Mouse (Mus musculus) stomach, embryonic 14.5 days (tissue): ENCODE data around the gene Mical1. TPM values are rescaled to one million over a fixed set of nuclear protein-coding genes. Genes with fewer than 3 reads are reported as not detected.
A peak's percentile ranks its signal among the peaks of the same experiment; 100 is the strongest.

Experiments
- ATAC-seq: fragments of 200-750 bp; cut with Nextera tagmentation; 2 replicates; pipeline ENCODE4 v1.8.0; 2017; ENCODE audit warnings: low read depth, moderate TSS enrichment; ENCODE audit not compliant: insufficient number of reproducible peaks, insufficient read depth, low FRiP score
- H3K27ac ChIP-seq: fragments of 300-500 bp; sonication (generic); 2 replicates; pipeline ENCODE4 v1.5.1; 2014; ENCODE audit warnings: mild to moderate bottlenecking, low read length, moderate library complexity, mixed read lengths
- H3K27me3 ChIP-seq: fragments of 300-500 bp; sonication (generic); 2 replicates; pipeline ENCODE4 v1.6.1; 2014; ENCODE audit warnings: low read length, control low read depth, mixed read lengths; ENCODE audit not compliant: control insufficient read depth, insufficient read depth
- H3K36me3 ChIP-seq: fragments of 300-500 bp; sonication (generic); 2 replicates; pipeline ENCODE4 v1.6.1; 2014; ENCODE audit warnings: mild to moderate bottlenecking, control low read depth, low read length, moderate library complexity, mixed read lengths; ENCODE audit not compliant: control insufficient read depth, insufficient read depth
- H3K4me1 ChIP-seq: fragments of 300-500 bp; sonication (generic); 2 replicates; pipeline ENCODE4 v1.6.1; 2014; ENCODE audit warnings: low read length, control low read depth, mixed read lengths; ENCODE audit not compliant: control insufficient read depth, insufficient read depth
- H3K4me2 ChIP-seq: fragments of 300-500 bp; sonication (generic); replicated peaks from 2 replicates; pipeline ENCODE4 v1.6.1; 2014; ENCODE audit warnings: low read depth, low read length, control low read depth
- H3K4me3 ChIP-seq: fragments of 300-500 bp; sonication (generic); 2 replicates; pipeline ENCODE4 v1.5.1; 2014; ENCODE audit warnings: low read depth, low read length, control low read depth
- H3K9ac ChIP-seq: fragments of 300-500 bp; sonication (generic); replicated peaks from 2 replicates; pipeline ENCODE4 v1.6.1; 2014; ENCODE audit warnings: low read depth, mild to moderate bottlenecking, control low read depth, low read length, moderate library complexity, mixed read lengths
- H3K9me3 ChIP-seq: fragments of 300-500 bp; sonication (generic); 2 replicates; pipeline ENCODE4 v1.6.1; 2016; ENCODE audit warnings: low read depth, low read length, control low read depth; ENCODE audit not compliant: control insufficient read depth
- WGBS: fragments of 180-500 bp; shearing (Covaris S2); extraction: QIAGEN DNeasy Blood & Tissue Kit; methylation state at CpG from one replicate; pipeline ENCODE4 v1.1.7; 2014; 5-methylcytosine and 5-hydroxymethylcytosine counted together
- polyA plus RNA-seq: library from polyadenylated mRNA; unstranded; fragments of >200 nt; fragmentation: Nextera tagmentation; extraction: Ambion mirVana; gene quantifications from 2 replicates; pipeline ENCODE4 v1.2.1, GENCODE M21; 2014

The Mical1 gene
- polyA plus RNA-seq, 1 experiment from 2014 or later, result 42.8 TPM

DNA sequence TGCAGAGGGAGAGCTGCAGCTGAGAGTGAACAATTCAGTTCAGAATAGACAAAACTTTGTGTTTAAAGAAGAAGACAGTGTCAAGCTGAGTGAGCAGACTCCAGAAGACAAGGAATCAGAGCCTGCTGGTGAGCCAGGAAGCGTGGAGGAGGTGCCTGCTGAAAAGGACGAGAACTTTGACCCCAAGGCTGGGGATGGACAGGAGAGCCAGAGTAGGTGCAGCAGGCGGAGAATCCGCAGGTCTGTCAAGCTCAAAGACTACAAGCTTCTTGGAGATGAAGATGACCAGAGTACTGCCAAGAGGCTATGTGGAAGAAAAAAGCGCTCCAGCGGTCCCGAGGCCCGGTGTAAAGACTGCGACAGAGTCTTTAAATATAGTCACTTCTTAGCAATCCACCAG lies 24.5 kb upstream of the Mical1 start:
- ATAC-seq, result no peak
- Histone ChIP-seq H3K4me2 (no peak overlapping the region), H3K9ac (no peak overlapping the region), H3K4me1 (peaks cover 15% of the 10 kb centered on the region; the same call in 1 of the 2 replicates), H3K9me3 (no peaks in the 10 kb centered on the region), H3K4me3 (no peak overlapping the region), H3K27me3 (no peaks in the 10 kb centered on the region), H3K36me3 (peaks cover 15% of the 10 kb centered on the region), H3K27ac (no peak overlapping the region)
- WGBS, result 90% methylated on average over 9 of the region's 9 CpGs

DNA sequence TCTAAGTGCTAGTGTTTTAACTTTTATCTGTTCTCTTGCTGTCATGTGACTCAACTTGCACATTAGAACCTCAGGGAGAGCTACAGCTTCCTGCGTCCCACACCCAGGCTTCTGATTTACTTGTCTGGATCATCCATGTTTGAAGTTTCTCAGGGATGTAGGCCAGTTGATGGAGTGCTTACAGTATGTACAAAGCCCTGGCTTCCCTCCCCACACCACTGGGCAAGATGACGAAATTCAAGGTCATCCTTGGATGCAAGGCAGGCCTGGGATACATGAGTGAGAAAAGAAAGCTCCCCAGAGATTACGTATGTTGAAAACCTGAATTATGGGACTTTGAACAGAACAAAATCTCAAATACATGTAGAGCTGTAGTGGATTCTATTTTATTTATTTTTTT lies 23.3 kb upstream of the Mical1 start:
- H3K4me2 ChIP-seq, result no peak overlapping the region
- ATAC-seq, result no peak
- H3K9ac ChIP-seq, result no peak overlapping the region
- no peak overlapping the region for H3K4me3 ChIP-seq
- 95% methylated on average over 3 of the region's 3 CpGs for WGBS
- H3K9me3 ChIP-seq, result no peaks in the 10 kb centered on the region
- H3K27me3 ChIP-seq, result no peaks in the 10 kb centered on the region
- H3K4me1 ChIP-seq, result peaks cover 15% of the 10 kb centered on the region; the same call in 1 of the 2 replicates
- peaks cover 18% of the 10 kb centered on the region for H3K36me3 ChIP-seq
- H3K27ac ChIP-seq, result no peak overlapping the region

- Histone ChIP-seq H3K27me3 (no peaks in the 10 kb centered on the region), H3K9me3 (no peaks in the 10 kb centered on the region), H3K4me3 (no peak overlapping the region), H3K9ac (no peak overlapping the region), H3K4me2 (no peak overlapping the region), H3K27ac (no peak overlapping the region), H3K4me1 (no peaks in the 10 kb centered on the region), H3K36me3 (peaks cover 42% of the 10 kb centered on the region)
- 82% methylated on average over 4 of the region's 4 CpGs for WGBS
- no peak for ATAC-seq
Measured at GRCm38 (mm10) chr10:41459990-41460389, 16.1 kb upstream of the Mical1 start.

DNA sequence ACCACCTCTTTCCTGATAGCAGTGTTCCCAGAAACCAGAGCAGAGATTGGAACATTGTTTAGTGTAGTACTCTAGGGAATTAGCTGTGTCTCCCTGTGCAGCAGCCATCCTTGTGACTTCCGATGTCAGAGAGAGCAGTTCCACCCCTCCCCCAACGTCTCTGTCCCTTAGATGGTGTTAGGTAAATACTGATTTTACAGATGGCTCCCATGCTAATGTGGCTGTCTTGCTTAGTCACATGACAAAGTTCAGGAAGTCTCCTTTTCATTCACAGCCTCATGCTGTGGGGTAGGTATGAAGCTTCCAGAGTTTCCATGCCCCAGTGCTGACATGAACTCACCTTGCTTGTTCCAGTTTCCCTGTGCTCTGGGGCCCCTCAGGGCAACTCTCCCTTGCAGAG lies 15.6 kb upstream of the Mical1 start:
- H3K27me3 ChIP-seq, result no peaks in the 10 kb centered on the region
- ATAC-seq, result 0 out of 2 replicates have a peak, but pooled peaks have one; percentile 33
- H3K4me2 ChIP-seq, result no peak overlapping the region
- no peak overlapping the region for H3K9ac ChIP-seq
- peaks cover 42% of the 10 kb centered on the region for H3K36me3 ChIP-seq
- H3K9me3 ChIP-seq, result no peaks in the 10 kb centered on the region
- 26% methylated on average over 2 of the region's 2 CpGs for WGBS
- no peak overlapping the region for H3K27ac ChIP-seq
- no peaks in the 10 kb centered on the region for H3K4me1 ChIP-seq
- no peak overlapping the region for H3K4me3 ChIP-seq

DNA sequence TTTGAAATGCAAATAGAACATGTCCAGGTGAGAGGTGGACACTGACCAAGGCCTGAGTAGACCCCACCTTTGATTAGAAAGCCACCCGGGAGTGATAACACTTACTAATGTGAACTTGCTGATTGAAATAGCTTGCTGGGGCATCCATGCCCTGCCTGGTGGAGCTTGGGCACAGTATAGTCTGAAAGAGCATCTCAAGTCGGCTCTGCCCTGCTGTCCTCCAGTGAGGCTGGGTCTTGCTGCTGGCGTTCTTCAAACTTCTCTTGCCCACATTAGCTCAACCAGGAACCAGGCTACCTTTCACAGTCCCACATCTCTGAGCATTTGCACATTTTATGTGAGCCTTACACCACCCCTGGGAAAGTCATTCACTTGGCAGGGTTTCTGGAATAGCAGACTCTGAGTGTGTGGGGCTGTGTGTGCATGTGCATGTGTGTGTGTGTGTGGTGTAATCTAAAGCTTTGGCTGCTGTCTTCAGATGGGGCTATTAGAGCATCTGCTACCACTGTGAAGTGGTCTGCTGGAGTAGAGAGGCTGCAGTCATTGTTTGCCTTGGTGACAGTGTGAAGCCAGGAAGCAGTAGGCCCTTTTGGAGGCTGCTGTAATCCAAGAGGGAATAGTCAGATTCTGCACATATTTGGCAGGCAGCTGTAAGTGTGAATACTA lies 14.9 kb upstream of the Mical1 start:
- Histone ChIP-seq H3K36me3 (peaks cover 35% of the 10 kb centered on the region), H3K4me1 (no peaks in the 10 kb centered on the region), H3K9ac (no peak overlapping the region), H3K9me3 (no peaks in the 10 kb centered on the region), H3K27me3 (no peaks in the 10 kb centered on the region), H3K4me3 (no peak overlapping the region), H3K27ac (no peak overlapping the region), H3K4me2 (no peak overlapping the region)
- ATAC-seq, result no peak
- WGBS, result 88% methylated on average over 3 of the region's 3 CpGs

DNA sequence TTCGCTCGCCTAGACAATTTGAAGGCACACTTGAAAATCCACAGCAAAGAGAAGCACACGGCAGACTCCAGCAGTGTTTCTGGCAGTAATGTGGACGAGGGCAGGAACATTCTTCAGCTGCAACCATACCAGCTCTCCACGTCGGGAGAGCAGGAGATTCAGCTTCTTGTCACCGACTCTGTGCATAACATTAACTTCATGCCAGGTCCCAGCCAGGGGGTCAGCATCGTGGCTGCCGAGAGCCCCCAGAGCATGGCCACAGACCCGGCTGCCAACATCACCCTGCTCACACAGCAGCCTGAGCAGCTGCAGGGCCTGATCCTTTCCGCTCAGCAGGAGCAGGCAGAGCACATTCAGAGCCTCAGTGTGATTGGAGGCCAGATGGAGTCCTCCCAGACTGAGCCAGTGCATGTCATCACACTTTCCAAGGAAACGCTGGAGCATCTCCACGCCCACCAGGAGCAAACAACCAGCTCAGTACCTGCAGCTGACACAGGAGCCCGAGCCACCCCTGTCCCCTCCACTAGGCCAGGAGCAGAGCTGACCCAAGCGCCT lies 11.6 kb upstream of the Mical1 start:
- Histone ChIP-seq H3K36me3 (peaks cover 20% of the 10 kb centered on the region), H3K4me2 (no peak overlapping the region), H3K4me1 (no peaks in the 10 kb centered on the region), H3K9me3 (no peaks in the 10 kb centered on the region), H3K27ac (no peak overlapping the region), H3K27me3 (no peaks in the 10 kb centered on the region), H3K9ac (no peak overlapping the region), H3K4me3 (no peak overlapping the region)
- 58% methylated on average over 15 of the region's 15 CpGs for WGBS
- no peak for ATAC-seq

- Histone ChIP-seq H3K36me3 (peaks cover 17% of the 10 kb centered on the region), H3K9ac (no peak overlapping the region), H3K27me3 (no peaks in the 10 kb centered on the region), H3K4me1 (no peaks in the 10 kb centered on the region), H3K9me3 (no peaks in the 10 kb centered on the region), H3K27ac (no peak overlapping the region), H3K4me3 (no peak overlapping the region), H3K4me2 (no peak overlapping the region)
- WGBS, result 45% methylated on average over 6 of the region's 6 CpGs
- no peak for ATAC-seq
Measured at GRCm38 (mm10) chr10:41467325-41467724, 8.8 kb upstream of the Mical1 start.

DNA sequence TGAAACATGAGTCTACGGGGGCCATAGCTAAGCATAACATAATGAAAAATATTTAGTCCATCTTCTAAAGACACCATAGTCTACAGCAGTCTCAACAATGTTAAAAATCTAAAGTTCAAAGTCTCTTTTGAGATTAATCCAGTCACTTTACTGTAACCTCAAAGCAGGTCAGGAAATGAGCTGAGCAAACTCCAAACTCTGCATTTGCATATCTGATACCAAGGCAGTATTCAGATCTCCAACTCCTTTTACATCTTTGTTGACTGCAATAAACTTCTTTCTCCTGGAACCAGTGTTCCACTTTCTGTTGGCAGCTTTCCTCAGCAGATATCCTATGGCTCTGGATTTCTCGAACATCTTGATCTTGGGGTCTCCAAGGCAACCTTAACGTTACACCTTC lies 5.4 kb upstream of the Mical1 start:
- Histone ChIP-seq H3K4me1 (peaks cover 9% of the 10 kb centered on the region), H3K27ac (no peak overlapping the region), H3K9ac (no peak overlapping the region), H3K4me3 (no peak overlapping the region), H3K27me3 (no peaks in the 10 kb centered on the region), H3K36me3 (no peaks in the 10 kb centered on the region; the same call in 1 of the 2 replicates), H3K9me3 (no peaks in the 10 kb centered on the region), H3K4me2 (no peak overlapping the region)
- no peak for ATAC-seq
- WGBS, result 87% methylated on average over 3 of the region's 3 CpGs

- no peaks in the 10 kb centered on the region for H3K27me3 ChIP-seq
- no peak for ATAC-seq
- H3K4me1 ChIP-seq, result peaks cover 13% of the 10 kb centered on the region
- H3K27ac ChIP-seq, result no peak overlapping the region
- no peak overlapping the region for H3K4me3 ChIP-seq
- H3K9me3 ChIP-seq, result no peaks in the 10 kb centered on the region
- no peak overlapping the region for H3K4me2 ChIP-seq
- H3K9ac ChIP-seq, result no peak overlapping the region
- no peaks in the 10 kb centered on the region for H3K36me3 ChIP-seq
Measured at GRCm38 (mm10) chr10:41472534-41472933, 3.6 kb upstream of the Mical1 start.
